Mouse (Mus musculus) megakaryocyte, adult 5-6 weeks (primary cell): ENCODE results near the gene Dnase1l2. TPM values are rescaled to one million over a fixed set of nuclear protein-coding genes. Genes with fewer than 3 reads are reported as not detected.
A peak's percentile ranks its signal among the peaks of the same experiment; 100 is the strongest.
"Not testable (repeated sequence)": the region's sequence is repeated elsewhere in the genome, so short reads cannot be mapped to it uniquely, and the experiment has no call there.

Experiments used
- ATAC-seq: 2 replicates; pipeline ENCODE4 v1.8.0; 2016; ENCODE audit warnings: mild to moderate bottlenecking, inconsistent platforms; ENCODE audit not compliant: poor library complexity, severe bottlenecking
- total RNA-seq, 2 experiments: library from RNA; stranded (forward) in 1 of 2; stranded (reverse) in 1 of 2; fragments of 153-499, 151-499 nt in 1 of 2; fragments of 221-1000, 200-1000 nt in 1 of 2; gene quantifications; 2 replicates each; pipeline versions ENCODE4 v1.2.3 to v1.2.4; 2015 to 2017

Gene Dnase1l2
- total RNA-seq, 2 experiments from 2014 or later, result 1.4 to 4.7 TPM

- ATAC-seq, result no peak
These were observed 30.8 kb upstream of the Dnase1l2 start, which contains the start of gene Bricd5 for GRCm38 (mm10) chr17:24473612-24474275. Bricd5 (plus strand) TSS chr17:24473884.

- ATAC-seq, result no peak
These were observed 29.6 kb upstream of the Dnase1l2 start for GRCm38 (mm10) chr17:24472512-24472911.

- ATAC-seq, result no peak
These were observed 28.0 kb upstream of the Dnase1l2 start for GRCm38 (mm10) chr17:24470701-24471527.

GRCm38 (mm10) chr17:24469910-24470602, 27.2 kb upstream of the Dnase1l2 start, which contains the start of the genes E4f1 and Pgp:
E4f1 (minus strand) TSS chr17:24470313.
Pgp (plus strand) TSS chr17:24470392.
- ATAC-seq, result peak; percentile 96

- ATAC-seq, result no peak
These were observed 26.5 kb upstream of the Dnase1l2 start for GRCm38 (mm10) chr17:24469336-24469909.

GRCm38 (mm10) chr17:24468636-24469246, 25.8 kb upstream of the Dnase1l2 start:
- no peak for ATAC-seq

- ATAC-seq, result peak; percentile 82
These were observed 20.6 kb upstream of the Dnase1l2 start for GRCm38 (mm10) chr17:24463374-24464133.

- no peak for ATAC-seq
These were observed 20.0 kb upstream of the Dnase1l2 start for GRCm38 (mm10) chr17:24462932-24463331.

GRCm38 (mm10) chr17:24461580-24461979, 18.7 kb upstream of the Dnase1l2 start:
- peak; percentile 49; the same call in 1 of the 2 replicates for ATAC-seq

GRCm38 (mm10) chr17:24455523-24456206, 12.8 kb upstream of the Dnase1l2 start:
- ATAC-seq, result not testable (repeated sequence)

- peak; percentile 96 for ATAC-seq
These were observed 12.0 kb upstream of the Dnase1l2 start for GRCm38 (mm10) chr17:24454756-24455522.

- ATAC-seq, result no peak
These were observed 11.4 kb upstream of the Dnase1l2 start for GRCm38 (mm10) chr17:24454218-24454755.

GRCm38 (mm10) chr17:24453372-24453771, 10.5 kb upstream of the Dnase1l2 start:
- ATAC-seq, result no peak

- ATAC-seq, result no peak
These were observed 8.3 kb upstream of the Dnase1l2 start for GRCm38 (mm10) chr17:24451220-24451619.

- ATAC-seq, result no peak
These were observed 6.6 kb upstream of the Dnase1l2 start for GRCm38 (mm10) chr17:24449507-24449906.

GRCm38 (mm10) chr17:24446590-24446989, 3.7 kb upstream of the Dnase1l2 start:
- ATAC-seq, result no peak

- no peak for ATAC-seq
These were observed 504 bp upstream of the Dnase1l2 start for GRCm38 (mm10) chr17:24443409-24443808.

GRCm38 (mm10) chr17:24442107-24442506, 798 bp downstream of the Dnase1l2 start:
- no peak for ATAC-seq
